Mouse (Mus musculus): ENCODE results near the gene U2surp. TPM values are rescaled to one million over a fixed set of nuclear protein-coding genes. Genes with fewer than 3 reads are reported as not detected.

Gene U2surp
- polyA plus RNA-seq, 1 experiment from 2014 or later = 135 TPM

GRCm38 (mm10) chr9:95554231-95555221 lies 42.7 kb upstream of the U2surp start:
- Histone ChIP-seq H3K27me3 (ENCODE audit: control insufficient read depth, insufficient read depth, low read depth, low read length) (peaks cover 36% of the 10 kb centered on the region), H3K4me1 (replicated peaks; ENCODE audit: control insufficient read depth, insufficient read depth, low read length) (peaks cover 5% of the 10 kb centered on the region; the same call in 1 of the 2 replicates), H3K9me3 (ENCODE audit: control insufficient read depth, low read length) (no peaks in the 10 kb centered on the region), H3K36me3 (ENCODE audit: control insufficient read depth, insufficient read depth, low read length) (no peaks in the 10 kb centered on the region), H3K4me3 (ENCODE audit: low read length) (no peak overlapping the region), H3K27ac (ENCODE audit: low read length) (no peak overlapping the region), H3K9ac (ENCODE audit: low read length) (no peak overlapping the region), H3K4me2 (ENCODE audit: low read depth, low read length) (no peak overlapping the region)
- ATAC-seq (ENCODE audit: low read depth) = no peak
- 65% methylated on average over 18 of the region's 18 CpGs for WGBS

GRCm38 (mm10) chr9:95552175-95552705 lies 40.4 kb upstream of the U2surp start:
- WGBS = 50% methylated on average over 10 of the region's 10 CpGs
- peaks cover 17% of the 10 kb centered on the region for H3K27me3 ChIP-seq (ENCODE audit: control insufficient read depth, insufficient read depth, low read depth, low read length)
- no peak for ATAC-seq (ENCODE audit: low read depth)

GRCm38 (mm10) chr9:95550856-95551774 lies 39.3 kb upstream of the U2surp start:
- Histone ChIP-seq H3K4me1 (replicated peaks; ENCODE audit: control insufficient read depth, insufficient read depth, low read length) (no peaks in the 10 kb centered on the region), H3K4me2 (ENCODE audit: low read depth, low read length) (no peak overlapping the region), H3K9me3 (ENCODE audit: control insufficient read depth, low read length) (no peaks in the 10 kb centered on the region), H3K27me3 (ENCODE audit: control insufficient read depth, insufficient read depth, low read depth, low read length) (peaks cover 8% of the 10 kb centered on the region; the same call in 1 of the 2 replicates), H3K4me3 (ENCODE audit: low read length) (no peak overlapping the region), H3K36me3 (ENCODE audit: control insufficient read depth, insufficient read depth, low read length) (no peaks in the 10 kb centered on the region), H3K9ac (ENCODE audit: low read length) (no peak overlapping the region), H3K27ac (ENCODE audit: low read length) (no peak overlapping the region)
- no peak for ATAC-seq (ENCODE audit: low read depth)
- 44% methylated on average over 9 of the region's 9 CpGs for WGBS

More at GRCm38 (mm10) chr9:95552175-95552705, 40.4 kb upstream of the U2surp start:
- Histone ChIP-seq H3K9me3 (ENCODE audit: control insufficient read depth, low read length) (no peaks in the 10 kb centered on the region), H3K9ac (ENCODE audit: low read length) (no peak overlapping the region), H3K4me2 (ENCODE audit: low read depth, low read length) (no peak overlapping the region), H3K4me3 (ENCODE audit: low read length) (no peak overlapping the region), H3K4me1 (replicated peaks; ENCODE audit: control insufficient read depth, insufficient read depth, low read length) (no peaks in the 10 kb centered on the region), H3K36me3 (ENCODE audit: control insufficient read depth, insufficient read depth, low read length) (no peaks in the 10 kb centered on the region), H3K27ac (ENCODE audit: low read length) (no peak overlapping the region)

GRCm38 (mm10) chr9:95549626-95550411 lies 38.0 kb upstream of the U2surp start:
- no peak overlapping the region for H3K4me2 ChIP-seq (ENCODE audit: low read depth, low read length)
- H3K9me3 ChIP-seq (ENCODE audit: control insufficient read depth, low read length) = no peaks in the 10 kb centered on the region
- no peak overlapping the region for H3K9ac ChIP-seq (ENCODE audit: low read length)
- ATAC-seq (ENCODE audit: low read depth) = no peak
- no peaks in the 10 kb centered on the region for H3K4me1 ChIP-seq (replicated peaks; ENCODE audit: control insufficient read depth, insufficient read depth, low read length)
- peaks cover 2% of the 10 kb centered on the region; the same call in 1 of the 2 replicates for H3K27me3 ChIP-seq (ENCODE audit: control insufficient read depth, insufficient read depth, low read depth, low read length)
- H3K36me3 ChIP-seq (ENCODE audit: control insufficient read depth, insufficient read depth, low read length) = no peaks in the 10 kb centered on the region
- no peak overlapping the region for H3K4me3 ChIP-seq (ENCODE audit: low read length)
- no peak overlapping the region for H3K27ac ChIP-seq (ENCODE audit: low read length)
- WGBS = 57% methylated on average over 15 of the region's 15 CpGs

GRCm38 (mm10) chr9:95546679-95547078 lies 34.9 kb upstream of the U2surp start:
- no peak overlapping the region for H3K4me2 ChIP-seq (ENCODE audit: low read depth, low read length)
- ATAC-seq (ENCODE audit: low read depth) = no peak
- no peaks in the 10 kb centered on the region for H3K9me3 ChIP-seq (ENCODE audit: control insufficient read depth, low read length)
- no peak overlapping the region for H3K9ac ChIP-seq (ENCODE audit: low read length)
- WGBS = 43% methylated on average over 7 of the region's 7 CpGs
- H3K4me3 ChIP-seq (ENCODE audit: low read length) = no peak overlapping the region
- H3K27me3 ChIP-seq (ENCODE audit: control insufficient read depth, insufficient read depth, low read depth, low read length) = no peaks in the 10 kb centered on the region; the same call in 1 of the 2 replicates
- no peaks in the 10 kb centered on the region for H3K36me3 ChIP-seq (ENCODE audit: control insufficient read depth, insufficient read depth, low read length)
- no peak overlapping the region for H3K27ac ChIP-seq (ENCODE audit: low read length)
- no peaks in the 10 kb centered on the region for H3K4me1 ChIP-seq (replicated peaks; ENCODE audit: control insufficient read depth, insufficient read depth, low read length)

GRCm38 (mm10) chr9:95544598-95544997 lies 32.8 kb upstream of the U2surp start:
- Histone ChIP-seq H3K9ac (ENCODE audit: low read length) (no peak overlapping the region), H3K27ac (ENCODE audit: low read length) (no peak overlapping the region), H3K4me2 (ENCODE audit: low read depth, low read length) (no peak overlapping the region), H3K4me3 (ENCODE audit: low read length) (no peak overlapping the region), H3K9me3 (ENCODE audit: control insufficient read depth, low read length) (no peaks in the 10 kb centered on the region), H3K36me3 (ENCODE audit: control insufficient read depth, insufficient read depth, low read length) (no peaks in the 10 kb centered on the region), H3K27me3 (ENCODE audit: control insufficient read depth, insufficient read depth, low read depth, low read length) (no peaks in the 10 kb centered on the region; the same call in 1 of the 2 replicates), H3K4me1 (replicated peaks; ENCODE audit: control insufficient read depth, insufficient read depth, low read length) (no peaks in the 10 kb centered on the region)
- no peak for ATAC-seq (ENCODE audit: low read depth)
- 90% methylated on average over 4 of the region's 4 CpGs for WGBS

- H3K9me3 ChIP-seq (ENCODE audit: control insufficient read depth, low read length) = no peaks in the 10 kb centered on the region
- 67% methylated on average over 6 of the region's 6 CpGs for WGBS
- no peak overlapping the region for H3K4me2 ChIP-seq (ENCODE audit: low read depth, low read length)
- H3K4me1 ChIP-seq (replicated peaks; ENCODE audit: control insufficient read depth, insufficient read depth, low read length) = no peaks in the 10 kb centered on the region
- no peak overlapping the region for H3K27ac ChIP-seq (ENCODE audit: low read length)
- H3K36me3 ChIP-seq (ENCODE audit: control insufficient read depth, insufficient read depth, low read length) = no peaks in the 10 kb centered on the region
- no peak for ATAC-seq (ENCODE audit: low read depth)
- H3K9ac ChIP-seq (ENCODE audit: low read length) = no peak overlapping the region
- H3K4me3 ChIP-seq (ENCODE audit: low read length) = no peak overlapping the region
- H3K27me3 ChIP-seq (ENCODE audit: control insufficient read depth, insufficient read depth, low read depth, low read length) = no peaks in the 10 kb centered on the region; the same call in 1 of the 2 replicates
These were observed 30.7 kb upstream of the U2surp start for GRCm38 (mm10) chr9:95542475-95542874.

- H3K36me3 ChIP-seq (ENCODE audit: control insufficient read depth, insufficient read depth, low read length) = no peaks in the 10 kb centered on the region
- H3K27me3 ChIP-seq (ENCODE audit: control insufficient read depth, insufficient read depth, low read depth, low read length) = no peaks in the 10 kb centered on the region; the same call in 1 of the 2 replicates
- H3K4me3 ChIP-seq (ENCODE audit: low read length) = no peak overlapping the region
- 75% methylated on average over 15 of the region's 15 CpGs for WGBS
- no peak overlapping the region for H3K9ac ChIP-seq (ENCODE audit: low read length)
- H3K4me2 ChIP-seq (ENCODE audit: low read depth, low read length) = no peak overlapping the region
- no peaks in the 10 kb centered on the region for H3K9me3 ChIP-seq (ENCODE audit: control insufficient read depth, low read length)
- H3K27ac ChIP-seq (ENCODE audit: low read length) = no peak overlapping the region
- no peak for ATAC-seq (ENCODE audit: low read depth)
- no peaks in the 10 kb centered on the region for H3K4me1 ChIP-seq (replicated peaks; ENCODE audit: control insufficient read depth, insufficient read depth, low read length)
These were observed 30.0 kb upstream of the U2surp start for GRCm38 (mm10) chr9:95541650-95542432.
